Mouse (Mus musculus): Measurements from ENCODE around the gene Tspan3. TPM values are rescaled to one million over a fixed set of nuclear protein-coding genes. Genes with fewer than 3 reads are reported as not detected.
A peak's percentile ranks its signal among the peaks of the same experiment; 100 is the strongest.

The Tspan3 gene
- polyA plus RNA-seq, 1 experiment, result 397 TPM

DNA sequence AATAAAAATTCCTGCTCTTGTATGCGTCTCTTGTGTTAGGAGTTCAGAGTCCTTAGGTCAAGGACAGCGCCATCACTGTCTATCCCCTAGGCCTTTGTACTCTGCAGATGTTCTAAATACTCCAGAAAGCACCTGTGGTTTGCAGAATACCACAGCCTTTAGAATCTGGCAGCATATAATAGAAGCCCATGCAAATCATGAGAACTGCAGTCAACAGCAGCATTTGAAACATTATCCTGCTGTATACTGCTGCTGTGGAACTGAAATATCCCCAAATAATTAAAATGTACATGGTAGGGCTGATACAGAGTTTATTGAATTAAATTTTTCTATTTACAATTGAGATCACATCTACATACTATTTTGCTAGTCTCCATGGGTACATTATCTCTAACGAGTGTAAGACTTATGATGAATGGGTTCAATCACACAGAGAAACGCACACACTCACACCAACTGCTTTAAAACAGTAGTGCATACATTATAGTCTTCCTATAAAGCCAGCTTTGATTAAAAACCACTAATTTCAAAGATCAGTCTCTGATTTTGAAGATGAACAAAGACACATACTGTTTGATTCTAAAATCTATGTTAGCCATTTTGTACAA lies 29.6 kb downstream of the Tspan3 start:
- peaks cover 37% of the 10 kb centered on the region for H3K36me3 ChIP-seq (ENCODE audit: control insufficient read depth, insufficient read depth, low read length)
- no peaks in the 10 kb centered on the region for H3K27me3 ChIP-seq (ENCODE audit: control insufficient read depth, insufficient read depth, low read length)
- 70% methylated on average over 4 of the region's 4 CpGs for WGBS
- TF ChIP-seq POLR2A (IDR thresholded peaks at IDR 0.05; ENCODE audit: low read depth, low read length) (no peak), CTCF (IDR thresholded peaks at IDR 0.05; ENCODE audit: extremely low read depth, insufficient read length, insufficient replicate concordance, low read depth, low read length) (no peak)
- no peak overlapping the region for H3K27ac ChIP-seq (ENCODE audit: insufficient read depth, low read depth, low read length)
- H3K4me3 ChIP-seq (ENCODE audit: low read depth, low read length), result no peak overlapping the region
- H3K4me1 ChIP-seq (ENCODE audit: control insufficient read depth, insufficient read depth, insufficient read length, low read length), result peaks cover 12% of the 10 kb centered on the region; the same call in 1 of the 2 replicates

DNA sequence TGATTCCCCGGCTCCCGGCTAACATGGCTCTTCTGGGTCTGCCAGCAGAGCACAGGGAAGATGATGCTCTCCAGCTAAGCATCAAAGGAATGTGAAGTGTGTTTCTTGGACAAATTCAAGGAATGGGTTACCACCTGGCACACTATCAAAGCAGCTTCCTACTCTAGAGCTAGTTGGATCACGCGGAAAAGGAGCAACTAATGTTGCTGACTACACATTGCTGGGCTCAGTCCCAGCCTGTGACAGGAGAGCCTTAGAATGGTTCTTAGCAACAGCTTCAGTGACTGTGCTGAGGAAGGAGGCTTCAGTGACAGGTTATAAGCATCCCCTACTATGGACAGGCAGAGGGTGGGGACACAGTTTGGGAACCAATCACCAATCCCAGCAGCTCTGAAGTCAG lies 30.7 kb downstream of the Tspan3 start:
- WGBS, result 68% methylated on average over 4 of the region's 4 CpGs
- H3K27ac ChIP-seq (ENCODE audit: insufficient read depth, low read depth, low read length), result peak overlapping the region; percentile 27
- no peaks in the 10 kb centered on the region for H3K27me3 ChIP-seq (ENCODE audit: control insufficient read depth, insufficient read depth, low read length)
- H3K4me1 ChIP-seq (ENCODE audit: control insufficient read depth, insufficient read depth, insufficient read length, low read length), result peaks cover 12% of the 10 kb centered on the region; the same call in 1 of the 2 replicates
- TF ChIP-seq POLR2A (IDR thresholded peaks at IDR 0.05; ENCODE audit: low read depth, low read length) (no peak), CTCF (IDR thresholded peaks at IDR 0.05; ENCODE audit: extremely low read depth, insufficient read length, insufficient replicate concordance, low read depth, low read length) (no peak)
- H3K36me3 ChIP-seq (ENCODE audit: control insufficient read depth, insufficient read depth, low read length), result peaks cover 42% of the 10 kb centered on the region
- no peak overlapping the region for H3K4me3 ChIP-seq (ENCODE audit: low read depth, low read length)

DNA sequence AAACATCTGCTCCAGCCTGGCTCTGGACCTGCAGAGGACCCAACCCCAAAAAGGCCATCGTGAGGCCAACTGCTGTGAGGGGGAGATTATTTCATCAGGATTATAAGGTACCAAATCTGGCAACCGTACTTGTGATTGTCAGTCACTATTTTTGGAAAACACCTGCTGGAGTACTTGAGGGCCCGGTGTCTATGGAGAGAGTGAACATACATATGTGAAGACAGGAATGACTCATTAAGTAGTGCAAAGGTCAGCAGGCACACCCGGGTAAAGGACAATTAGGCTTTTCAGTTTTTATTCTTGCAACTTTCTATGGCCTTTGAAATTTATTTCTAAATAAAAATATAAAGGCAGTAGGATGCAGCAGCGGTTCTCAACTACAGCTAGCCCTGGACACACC lies 31.3 kb downstream of the Tspan3 start:
- no peak overlapping the region for H3K4me3 ChIP-seq (ENCODE audit: low read depth, low read length)
- H3K36me3 ChIP-seq (ENCODE audit: control insufficient read depth, insufficient read depth, low read length), result peaks cover 47% of the 10 kb centered on the region
- no peaks in the 10 kb centered on the region for H3K27me3 ChIP-seq (ENCODE audit: control insufficient read depth, insufficient read depth, low read length)
- peaks cover 12% of the 10 kb centered on the region; the same call in 1 of the 2 replicates for H3K4me1 ChIP-seq (ENCODE audit: control insufficient read depth, insufficient read depth, insufficient read length, low read length)
- TF ChIP-seq CTCF (IDR thresholded peaks at IDR 0.05; ENCODE audit: extremely low read depth, insufficient read length, insufficient replicate concordance, low read depth, low read length), result no peak
- TF ChIP-seq POLR2A (IDR thresholded peaks at IDR 0.05; ENCODE audit: low read depth, low read length), result no peak
- 23% methylated on average over 5 of the region's 5 CpGs for WGBS
- peak overlapping the region; percentile 27; the same call in 1 of the 2 replicates for H3K27ac ChIP-seq (ENCODE audit: insufficient read depth, low read depth, low read length)

DNA sequence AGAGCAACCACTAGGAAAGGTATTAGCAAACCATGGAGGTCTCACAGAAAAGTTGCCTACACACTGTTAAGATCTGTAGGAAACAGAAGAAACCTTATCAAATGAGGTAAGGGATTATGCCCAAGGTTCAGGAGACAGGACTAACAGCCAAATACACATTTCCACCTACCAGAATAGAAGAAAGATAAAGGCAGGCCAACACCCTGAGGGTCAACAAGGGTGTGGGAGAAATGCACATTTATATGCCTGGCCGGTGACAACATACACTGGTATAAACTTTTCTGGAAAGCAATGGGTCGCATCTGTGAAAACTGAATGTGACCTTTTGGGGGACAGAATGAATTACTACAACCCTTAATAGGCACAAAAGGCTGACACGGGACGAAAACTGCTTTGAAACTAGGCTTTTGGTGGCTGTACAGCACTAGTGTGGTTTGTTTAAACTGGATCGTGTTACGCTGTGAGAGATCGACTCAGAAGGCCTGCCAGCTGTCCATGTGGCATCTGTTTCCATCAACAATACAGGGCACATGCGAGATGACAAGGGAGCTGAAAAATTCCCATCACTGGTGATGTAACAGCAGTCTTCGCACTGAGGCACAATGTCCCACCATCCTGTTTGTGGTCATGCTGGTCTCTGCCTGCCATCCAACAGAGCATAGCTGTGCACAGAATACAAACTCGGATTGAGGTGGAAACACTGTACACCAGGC lies 33.3 kb downstream of the Tspan3 start:
- peak overlapping the region; percentile 29; the same call in 1 of the 2 replicates for H3K27ac ChIP-seq (ENCODE audit: insufficient read depth, low read depth, low read length)

DNA sequence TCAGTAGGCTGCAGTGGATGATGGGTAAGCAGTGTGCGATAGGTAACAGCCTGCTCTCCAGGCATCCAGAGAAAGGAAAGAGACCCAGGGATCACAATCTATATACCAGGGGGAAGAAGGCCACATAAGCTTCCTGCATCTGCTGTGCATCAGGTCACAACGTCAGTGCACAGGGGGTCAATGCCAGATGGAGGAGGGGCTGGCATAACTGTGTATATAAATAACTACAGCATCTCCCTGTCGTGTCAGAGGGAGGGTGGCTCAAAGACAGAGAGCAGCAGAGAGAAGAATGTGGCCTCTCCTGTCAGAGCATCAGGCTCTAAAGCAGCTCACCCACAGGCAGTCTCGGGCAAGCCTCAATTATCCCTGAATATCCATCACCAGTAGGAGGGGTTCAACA lies 34.7 kb downstream of the Tspan3 start:
- H3K4me1 ChIP-seq (ENCODE audit: control insufficient read depth, insufficient read depth, insufficient read length, low read length), result peaks cover 12% of the 10 kb centered on the region; the same call in 1 of the 2 replicates
- peaks cover 41% of the 10 kb centered on the region for H3K36me3 ChIP-seq (ENCODE audit: control insufficient read depth, insufficient read depth, low read length)
- WGBS, result 71% methylated on average over 4 of the region's 4 CpGs
- no peak overlapping the region for H3K27ac ChIP-seq (ENCODE audit: insufficient read depth, low read depth, low read length)
- no peak for TF ChIP-seq POLR2A (IDR thresholded peaks at IDR 0.05; ENCODE audit: low read depth, low read length)
- TF ChIP-seq CTCF (IDR thresholded peaks at IDR 0.05; ENCODE audit: extremely low read depth, insufficient read length, insufficient replicate concordance, low read depth, low read length), result no peak
- H3K27me3 ChIP-seq (ENCODE audit: control insufficient read depth, insufficient read depth, low read length), result no peaks in the 10 kb centered on the region
- no peak overlapping the region for H3K4me3 ChIP-seq (ENCODE audit: low read depth, low read length)

More for the DNA sequence above, 33.3 kb downstream of the Tspan3 start:
- H3K36me3 ChIP-seq (ENCODE audit: control insufficient read depth, insufficient read depth, low read length), result peaks cover 49% of the 10 kb centered on the region
- TF ChIP-seq POLR2A (IDR thresholded peaks at IDR 0.05; ENCODE audit: low read depth, low read length), result no peak
- TF ChIP-seq CTCF (IDR thresholded peaks at IDR 0.05; ENCODE audit: extremely low read depth, insufficient read length, insufficient replicate concordance, low read depth, low read length), result no peak
- H3K4me3 ChIP-seq (ENCODE audit: low read depth, low read length), result no peak overlapping the region
- H3K27me3 ChIP-seq (ENCODE audit: control insufficient read depth, insufficient read depth, low read length), result no peaks in the 10 kb centered on the region
- H3K4me1 ChIP-seq (ENCODE audit: control insufficient read depth, insufficient read depth, insufficient read length, low read length), result peaks cover 12% of the 10 kb centered on the region; the same call in 1 of the 2 replicates
- 57% methylated on average over 10 of the region's 10 CpGs for WGBS

DNA sequence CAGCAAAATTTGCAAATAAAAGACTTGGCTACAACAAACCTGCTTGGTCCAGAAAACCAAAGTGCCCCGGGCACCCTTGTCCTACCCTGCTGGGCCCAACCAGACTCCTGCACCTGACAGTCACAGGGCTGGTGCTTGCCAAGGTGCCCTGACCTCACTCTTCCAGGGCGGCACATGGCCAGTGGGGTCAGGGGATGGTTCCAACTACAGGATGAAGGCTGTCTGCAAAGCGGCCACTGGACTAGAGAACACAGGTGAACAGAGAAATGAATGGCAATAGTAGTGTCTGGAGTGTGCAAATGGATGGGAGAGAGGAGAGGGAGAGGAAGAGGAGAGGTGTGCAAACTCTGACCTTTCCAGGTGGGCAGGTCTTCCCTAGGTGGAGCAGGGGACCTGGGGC lies 35.3 kb downstream of the Tspan3 start:
- TF ChIP-seq CTCF (IDR thresholded peaks at IDR 0.05; ENCODE audit: extremely low read depth, insufficient read length, insufficient replicate concordance, low read depth, low read length) (no peak), POLR2A (IDR thresholded peaks at IDR 0.05; ENCODE audit: low read depth, low read length) (no peak)
- peaks cover 38% of the 10 kb centered on the region for H3K36me3 ChIP-seq (ENCODE audit: control insufficient read depth, insufficient read depth, low read length)
- no peak overlapping the region for H3K4me3 ChIP-seq (ENCODE audit: low read depth, low read length)
- peaks cover 9% of the 10 kb centered on the region; the same call in 1 of the 2 replicates for H3K4me1 ChIP-seq (ENCODE audit: control insufficient read depth, insufficient read depth, insufficient read length, low read length)
- 90% methylated on average over 3 of the region's 3 CpGs for WGBS
- no peak overlapping the region for H3K27ac ChIP-seq (ENCODE audit: insufficient read depth, low read depth, low read length)
- H3K27me3 ChIP-seq (ENCODE audit: control insufficient read depth, insufficient read depth, low read length), result no peaks in the 10 kb centered on the region

DNA sequence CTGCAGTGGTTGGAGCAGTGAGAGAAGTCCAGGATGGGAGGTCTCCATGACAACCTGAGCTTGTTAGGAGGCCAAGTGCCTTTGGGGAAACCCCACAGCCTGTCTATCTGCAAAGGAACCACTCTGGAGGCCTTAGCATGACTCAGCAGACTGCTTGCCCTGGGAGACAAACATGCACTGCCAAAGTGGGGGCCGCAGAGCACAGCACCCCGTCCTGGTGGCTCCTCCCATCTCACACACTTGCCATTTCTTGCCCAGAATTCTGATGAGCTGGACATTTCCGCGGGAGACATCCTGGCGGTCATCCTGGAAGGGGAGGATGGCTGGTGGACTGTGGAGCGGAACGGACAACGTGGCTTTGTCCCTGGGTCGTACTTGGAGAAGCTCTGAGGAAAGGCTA lies 36.9 kb downstream of the Tspan3 start:
- TF ChIP-seq CTCF (IDR thresholded peaks at IDR 0.05; ENCODE audit: extremely low read depth, insufficient read length, insufficient replicate concordance, low read depth, low read length) (no peak), POLR2A (IDR thresholded peaks at IDR 0.05; ENCODE audit: low read depth, low read length) (no peak)
- no peaks in the 10 kb centered on the region for H3K27me3 ChIP-seq (ENCODE audit: control insufficient read depth, insufficient read depth, low read length)
- H3K4me3 ChIP-seq (ENCODE audit: low read depth, low read length), result no peak overlapping the region
- H3K27ac ChIP-seq (ENCODE audit: insufficient read depth, low read depth, low read length), result no peak overlapping the region
- H3K36me3 ChIP-seq (ENCODE audit: control insufficient read depth, insufficient read depth, low read length), result peaks cover 38% of the 10 kb centered on the region
- 80% methylated on average over 9 of the region's 9 CpGs for WGBS
- no peaks in the 10 kb centered on the region for H3K4me1 ChIP-seq (ENCODE audit: control insufficient read depth, insufficient read depth, insufficient read length, low read length)

Data from small intestine, adult 2 months (tissue).